Mouse (Mus musculus) neural tube, embryonic 15.5 days (tissue): Measurements from ENCODE around the gene Top1. TPM values are rescaled to one million over a fixed set of nuclear protein-coding genes. Genes with fewer than 3 reads are reported as not detected.
"Not testable (repeated sequence)": the region's sequence is repeated elsewhere in the genome, so short reads cannot be mapped to it uniquely, and the experiment has no call there.

Experiments used
- ATAC-seq: fragments of 200-750 bp; cut with Nextera tagmentation; 2 replicates; pipeline ENCODE4 v1.8.0; 2017; ENCODE audit warnings: mild to moderate bottlenecking, moderate TSS enrichment, moderate library complexity; ENCODE audit not compliant: low FRiP score
- H3K27ac ChIP-seq: fragments of 300-500 bp; sonication (generic); replicated peaks from 2 replicates; pipeline ENCODE4 v1.5.1; 2015; ENCODE audit warnings: mild to moderate bottlenecking, inconsistent platforms
- H3K27me3 ChIP-seq: fragments of 300-500 bp; sonication (generic); replicated peaks from 2 replicates; pipeline ENCODE4 v1.6.1; 2015; ENCODE audit warnings: inconsistent platforms
- H3K36me3 ChIP-seq: fragments of 300-500 bp; sonication (generic); 2 replicates; pipeline ENCODE4 v1.6.1; 2015; ENCODE audit warnings: inconsistent platforms
- H3K4me1 ChIP-seq: fragments of 300-500 bp; sonication (generic); 2 replicates; pipeline ENCODE4 v1.6.1; 2015; ENCODE audit warnings: inconsistent platforms
- H3K4me2 ChIP-seq: fragments of 300-500 bp; sonication (generic); 2 replicates; pipeline ENCODE4 v1.6.1; 2015; ENCODE audit warnings: inconsistent platforms, mild to moderate bottlenecking, moderate library complexity
- H3K4me3 ChIP-seq: fragments of 300-500 bp; sonication (generic); replicated peaks from 2 replicates; pipeline ENCODE4 v1.5.1; 2015; ENCODE audit warnings: mild to moderate bottlenecking, inconsistent platforms
- H3K9ac ChIP-seq: fragments of 300-500 bp; sonication (generic); replicated peaks from 2 replicates; pipeline ENCODE4 v1.6.1; 2015; ENCODE audit warnings: mild to moderate bottlenecking, inconsistent platforms
- H3K9me3 ChIP-seq: fragments of 300-500 bp; sonication (generic); replicated peaks from 2 replicates; pipeline ENCODE4 v1.6.1; 2016; ENCODE audit warnings: inconsistent platforms
- WGBS: fragments of 180-500 bp; shearing (Covaris S2); methylation state at CpG from one replicate; pipeline ENCODE4 v1.1.7; 2015; ENCODE audit warnings: mixed read lengths; 5-methylcytosine and 5-hydroxymethylcytosine counted together
- polyA plus RNA-seq: library from polyadenylated mRNA; unstranded; fragments of >200 nt; fragmentation: Nextera tagmentation; extraction: Ambion mirVana; gene quantifications from 2 replicates; pipeline ENCODE4 v1.2.1, GENCODE M21; 2015

Gene Top1
- polyA plus RNA-seq, 1 experiment from 2014 or later: 65.2 TPM

GRCm38 (mm10) chr2:160658811-160659210, 13.1 kb downstream of the Top1 start:
- Histone ChIP-seq H3K9ac (no peak overlapping the region), H3K27me3 (no peaks in the 10 kb centered on the region), H3K4me1 (peaks cover 6% of the 10 kb centered on the region), H3K4me3 (no peak overlapping the region), H3K27ac (no peak overlapping the region), H3K36me3 (0 out of 2 replicates have a peak, but pooled peaks cover 5% of the 10 kb centered on the region), H3K4me2 (no peak overlapping the region), H3K9me3 (no peaks in the 10 kb centered on the region)
- ATAC-seq: no peak

- Histone ChIP-seq H3K4me1 (no peaks in the 10 kb centered on the region), H3K9ac (no peak overlapping the region), H3K9me3 (no peaks in the 10 kb centered on the region), H3K4me2 (no peak overlapping the region), H3K27ac (no peak overlapping the region), H3K4me3 (no peak overlapping the region), H3K27me3 (no peaks in the 10 kb centered on the region), H3K36me3 (no peaks in the 10 kb centered on the region)
- no peak for ATAC-seq
Measured at GRCm38 (mm10) chr2:160664421-160664820, 18.7 kb downstream of the Top1 start.

- WGBS: 97% methylated on average over 2 of the region's 2 CpGs
- H3K27ac ChIP-seq, H3K27me3 ChIP-seq, ATAC-seq, H3K9me3 ChIP-seq, H3K4me3 ChIP-seq, H3K4me2 ChIP-seq, H3K36me3 ChIP-seq, H3K4me1 ChIP-seq, H3K9ac ChIP-seq: not testable (repeated sequence)
Measured at GRCm38 (mm10) chr2:160664986-160665385, 19.3 kb downstream of the Top1 start.

GRCm38 (mm10) chr2:160667259-160667658, 21.6 kb downstream of the Top1 start:
- ATAC-seq: no peak

GRCm38 (mm10) chr2:160700271-160700670, 54.6 kb downstream of the Top1 start:
- H3K4me1 ChIP-seq: no peaks in the 10 kb centered on the region
- whole genome bisulfite sequencing: 72% methylated on average over 5 of the region's 5 CpGs
- no peaks in the 10 kb centered on the region for H3K27me3 ChIP-seq
- no peak for ATAC-seq
- no peak overlapping the region for H3K4me2 ChIP-seq
- H3K9ac ChIP-seq: no peak overlapping the region
- no peak overlapping the region for H3K27ac ChIP-seq
- no peaks in the 10 kb centered on the region for H3K9me3 ChIP-seq
- H3K4me3 ChIP-seq: no peak overlapping the region
- peaks cover 55% of the 10 kb centered on the region for H3K36me3 ChIP-seq

More at GRCm38 (mm10) chr2:160667259-160667658, 21.6 kb downstream of the Top1 start:
- H3K9me3 ChIP-seq: no peaks in the 10 kb centered on the region
- H3K27ac ChIP-seq: no peak overlapping the region; the same call in 1 of the 2 replicates
- peaks cover 2% of the 10 kb centered on the region; the same call in 1 of the 2 replicates for H3K36me3 ChIP-seq
- H3K27me3 ChIP-seq: no peaks in the 10 kb centered on the region
- no peak overlapping the region for H3K9ac ChIP-seq
- no peak overlapping the region for H3K4me2 ChIP-seq
- H3K4me1 ChIP-seq: no peaks in the 10 kb centered on the region
- H3K4me3 ChIP-seq: no peak overlapping the region
- WGBS: 94% methylated on average over 4 of the region's 4 CpGs

- Histone ChIP-seq H3K9ac (no peak overlapping the region), H3K4me3 (no peak overlapping the region), H3K27ac (no peak overlapping the region), H3K4me1 (no peaks in the 10 kb centered on the region), H3K9me3 (no peaks in the 10 kb centered on the region), H3K36me3 (peaks cover 60% of the 10 kb centered on the region), H3K27me3 (no peaks in the 10 kb centered on the region), H3K4me2 (no peak overlapping the region)
- WGBS: 88% methylated on average over 3 of the region's 3 CpGs
- ATAC-seq: no peak
Measured at GRCm38 (mm10) chr2:160701603-160702002, 55.9 kb downstream of the Top1 start.

GRCm38 (mm10) chr2:160702824-160703223, 57.1 kb downstream of the Top1 start:
- Histone ChIP-seq H3K9me3 (no peaks in the 10 kb centered on the region), H3K27me3 (no peaks in the 10 kb centered on the region), H3K4me3 (no peak overlapping the region), H3K4me1 (no peaks in the 10 kb centered on the region), H3K9ac (no peak overlapping the region), H3K27ac (no peak overlapping the region), H3K36me3 (peaks cover 67% of the 10 kb centered on the region), H3K4me2 (no peak overlapping the region)
- no peak for ATAC-seq

- no peaks in the 10 kb centered on the region for H3K4me1 ChIP-seq
- no peak for ATAC-seq
- peaks cover 59% of the 10 kb centered on the region for H3K36me3 ChIP-seq
- no peaks in the 10 kb centered on the region for H3K9me3 ChIP-seq
- no peak overlapping the region for H3K4me3 ChIP-seq
- 71% methylated on average over 3 of the region's 3 CpGs for WGBS
- no peak overlapping the region for H3K27ac ChIP-seq
- no peaks in the 10 kb centered on the region for H3K27me3 ChIP-seq
- H3K4me2 ChIP-seq: no peak overlapping the region
- H3K9ac ChIP-seq: no peak overlapping the region
Measured at GRCm38 (mm10) chr2:160707673-160708072, 62.0 kb downstream of the Top1 start.

- Histone ChIP-seq H3K36me3 (peaks cover 77% of the 10 kb centered on the region), H3K4me2 (no peak overlapping the region), H3K9ac (no peak overlapping the region), H3K27me3 (no peaks in the 10 kb centered on the region), H3K4me1 (no peaks in the 10 kb centered on the region), H3K27ac (no peak overlapping the region), H3K9me3 (no peaks in the 10 kb centered on the region), H3K4me3 (no peak overlapping the region)
- ATAC-seq: no peak
- 68% methylated on average over 4 of the region's 4 CpGs for WGBS
Measured at GRCm38 (mm10) chr2:160715463-160716030, 69.9 kb downstream of the Top1 start.

- 76% methylated on average over 5 of the region's 5 CpGs for WGBS
- Histone ChIP-seq H3K9ac (no peak overlapping the region), H3K36me3 (peaks cover 71% of the 10 kb centered on the region), H3K27ac (no peak overlapping the region), H3K4me3 (no peak overlapping the region), H3K4me1 (no peaks in the 10 kb centered on the region), H3K9me3 (no peaks in the 10 kb centered on the region), H3K27me3 (no peaks in the 10 kb centered on the region), H3K4me2 (no peak overlapping the region)
- no peak for ATAC-seq
Measured at GRCm38 (mm10) chr2:160717269-160717668, 71.6 kb downstream of the Top1 start.

GRCm38 (mm10) chr2:160718811-160719210, 73.1 kb downstream of the Top1 start:
- H3K4me1 ChIP-seq: no peaks in the 10 kb centered on the region
- no peak overlapping the region for H3K4me3 ChIP-seq
- H3K27ac ChIP-seq: peak overlapping the region; percentile 14
- ATAC-seq: no peak
- no peaks in the 10 kb centered on the region for H3K9me3 ChIP-seq
- no peak overlapping the region for H3K9ac ChIP-seq
- no peak overlapping the region for H3K4me2 ChIP-seq
- WGBS: 73% methylated on average over 3 of the region's 3 CpGs
- H3K36me3 ChIP-seq: peaks cover 75% of the 10 kb centered on the region
- H3K27me3 ChIP-seq: no peaks in the 10 kb centered on the region

GRCm38 (mm10) chr2:160722714-160723113, 77.0 kb downstream of the Top1 start:
- no peaks in the 10 kb centered on the region for H3K9me3 ChIP-seq
- H3K36me3 ChIP-seq: peaks cover 59% of the 10 kb centered on the region
- no peak overlapping the region for H3K9ac ChIP-seq
- ATAC-seq: no peak
- no peak overlapping the region for H3K27ac ChIP-seq
- H3K27me3 ChIP-seq: no peaks in the 10 kb centered on the region
- no peak overlapping the region for H3K4me3 ChIP-seq
- H3K4me1 ChIP-seq: no peaks in the 10 kb centered on the region
- WGBS: 76% methylated on average over 4 of the region's 4 CpGs
- no peak overlapping the region for H3K4me2 ChIP-seq
